Mouse (Mus musculus): ENCODE measurements around the gene Spata17. TPM values are rescaled to one million over a fixed set of nuclear protein-coding genes. Genes with fewer than 3 reads are reported as not detected.

Gene Spata17
- polyA plus RNA-seq, 1 experiment, result 1.6 TPM

GRCm38 (mm10) chr1:187053862-187054261 lies 161.4 kb downstream of the Spata17 start:
- no peaks in the 10 kb centered on the region for H3K27me3 ChIP-seq (replicated peaks; ENCODE audit: control insufficient read depth, insufficient read depth, low read length)
- TF ChIP-seq CTCF (conservative IDR thresholded peaks at IDR 0.05; ENCODE audit: insufficient read depth, insufficient read length, low read depth, low read length) (no peak), POLR2A (IDR thresholded peaks at IDR 0.05; ENCODE audit: low read depth, low read length) (no peak)
- 86% methylated on average over 3 of the region's 3 CpGs for WGBS
- no peaks in the 10 kb centered on the region for H3K4me1 ChIP-seq (ENCODE audit: control insufficient read depth, insufficient read depth, low read length)
- H3K36me3 ChIP-seq (ENCODE audit: control insufficient read depth, insufficient read depth, low read length), result no peaks in the 10 kb centered on the region
- no peak for DNase-seq
- H3K4me3 ChIP-seq (ENCODE audit: insufficient read depth, low read depth, low read length), result no peak overlapping the region
- H3K27ac ChIP-seq (ENCODE audit: insufficient read depth, low read depth, low read length), result no peak overlapping the region

GRCm38 (mm10) chr1:187052532-187052931 lies 162.7 kb downstream of the Spata17 start:
- TF ChIP-seq POLR2A (IDR thresholded peaks at IDR 0.05; ENCODE audit: low read depth, low read length) (no peak), CTCF (conservative IDR thresholded peaks at IDR 0.05; ENCODE audit: insufficient read depth, insufficient read length, low read depth, low read length) (no peak)
- 48% methylated on average over 5 of the region's 5 CpGs for WGBS
- Histone ChIP-seq H3K4me1 (ENCODE audit: control insufficient read depth, insufficient read depth, low read length) (no peaks in the 10 kb centered on the region), H3K27me3 (replicated peaks; ENCODE audit: control insufficient read depth, insufficient read depth, low read length) (no peaks in the 10 kb centered on the region), H3K27ac (ENCODE audit: insufficient read depth, low read depth, low read length) (no peak overlapping the region), H3K4me3 (ENCODE audit: insufficient read depth, low read depth, low read length) (no peak overlapping the region), H3K36me3 (ENCODE audit: control insufficient read depth, insufficient read depth, low read length) (no peaks in the 10 kb centered on the region)
- DNase-seq, result no peak

GRCm38 (mm10) chr1:187051296-187051695 lies 164.0 kb downstream of the Spata17 start:
- DNase-seq, result peak; percentile 3
- Histone ChIP-seq H3K36me3 (ENCODE audit: control insufficient read depth, insufficient read depth, low read length) (no peaks in the 10 kb centered on the region), H3K4me3 (ENCODE audit: insufficient read depth, low read depth, low read length) (no peak overlapping the region), H3K27ac (ENCODE audit: insufficient read depth, low read depth, low read length) (no peak overlapping the region), H3K27me3 (replicated peaks; ENCODE audit: control insufficient read depth, insufficient read depth, low read length) (no peaks in the 10 kb centered on the region), H3K4me1 (ENCODE audit: control insufficient read depth, insufficient read depth, low read length) (no peaks in the 10 kb centered on the region)
- WGBS, result 76% methylated on average over 8 of the region's 8 CpGs
- TF ChIP-seq POLR2A (IDR thresholded peaks at IDR 0.05; ENCODE audit: low read depth, low read length) (no peak), CTCF (conservative IDR thresholded peaks at IDR 0.05; ENCODE audit: insufficient read depth, insufficient read length, low read depth, low read length) (no peak)

- 94% methylated on average over 9 of the region's 9 CpGs for WGBS
- Histone ChIP-seq H3K4me1 (ENCODE audit: control insufficient read depth, insufficient read depth, low read length) (no peaks in the 10 kb centered on the region), H3K36me3 (ENCODE audit: control insufficient read depth, insufficient read depth, low read length) (no peaks in the 10 kb centered on the region), H3K27ac (ENCODE audit: insufficient read depth, low read depth, low read length) (no peak overlapping the region), H3K4me3 (ENCODE audit: insufficient read depth, low read depth, low read length) (no peak overlapping the region), H3K27me3 (replicated peaks; ENCODE audit: control insufficient read depth, insufficient read depth, low read length) (no peaks in the 10 kb centered on the region)
- DNase-seq, result no peak
- no peak for TF ChIP-seq POLR2A (IDR thresholded peaks at IDR 0.05; ENCODE audit: low read depth, low read length)
- TF ChIP-seq CTCF (conservative IDR thresholded peaks at IDR 0.05; ENCODE audit: insufficient read depth, insufficient read length, low read depth, low read length), result no peak
Observed at GRCm38 (mm10) chr1:187048681-187049288, 166.5 kb downstream of the Spata17 start.

GRCm38 (mm10) chr1:187044726-187045125 lies 170.5 kb downstream of the Spata17 start:
- TF ChIP-seq POLR2A (IDR thresholded peaks at IDR 0.05; ENCODE audit: low read depth, low read length), result no peak
- TF ChIP-seq CTCF (conservative IDR thresholded peaks at IDR 0.05; ENCODE audit: insufficient read depth, insufficient read length, low read depth, low read length), result no peak
- 58% methylated on average over 6 of the region's 6 CpGs for WGBS
- no peaks in the 10 kb centered on the region for H3K27me3 ChIP-seq (replicated peaks; ENCODE audit: control insufficient read depth, insufficient read depth, low read length)
- H3K4me1 ChIP-seq (ENCODE audit: control insufficient read depth, insufficient read depth, low read length), result no peaks in the 10 kb centered on the region
- H3K27ac ChIP-seq (ENCODE audit: insufficient read depth, low read depth, low read length), result no peak overlapping the region
- DNase-seq, result no peak
- H3K36me3 ChIP-seq (ENCODE audit: control insufficient read depth, insufficient read depth, low read length), result no peaks in the 10 kb centered on the region
- no peak overlapping the region for H3K4me3 ChIP-seq (ENCODE audit: insufficient read depth, low read depth, low read length)

GRCm38 (mm10) chr1:187039801-187040200 lies 175.5 kb downstream of the Spata17 start:
- DNase-seq, result no peak
- Histone ChIP-seq H3K36me3 (ENCODE audit: control insufficient read depth, insufficient read depth, low read length) (no peaks in the 10 kb centered on the region), H3K4me3 (ENCODE audit: insufficient read depth, low read depth, low read length) (no peak overlapping the region), H3K27ac (ENCODE audit: insufficient read depth, low read depth, low read length) (no peak overlapping the region), H3K27me3 (replicated peaks; ENCODE audit: control insufficient read depth, insufficient read depth, low read length) (no peaks in the 10 kb centered on the region), H3K4me1 (ENCODE audit: control insufficient read depth, insufficient read depth, low read length) (no peaks in the 10 kb centered on the region)
- WGBS, result 83% methylated on average over 4 of the region's 4 CpGs
- no peak for TF ChIP-seq CTCF (conservative IDR thresholded peaks at IDR 0.05; ENCODE audit: insufficient read depth, insufficient read length, low read depth, low read length)
- TF ChIP-seq POLR2A (IDR thresholded peaks at IDR 0.05; ENCODE audit: low read depth, low read length), result no peak

GRCm38 (mm10) chr1:187035785-187036184 lies 179.5 kb downstream of the Spata17 start:
- TF ChIP-seq CTCF (conservative IDR thresholded peaks at IDR 0.05; ENCODE audit: insufficient read depth, insufficient read length, low read depth, low read length), result no peak
- TF ChIP-seq POLR2A (IDR thresholded peaks at IDR 0.05; ENCODE audit: low read depth, low read length), result no peak
- Histone ChIP-seq H3K27ac (ENCODE audit: insufficient read depth, low read depth, low read length) (no peak overlapping the region), H3K27me3 (replicated peaks; ENCODE audit: control insufficient read depth, insufficient read depth, low read length) (no peaks in the 10 kb centered on the region), H3K4me3 (ENCODE audit: insufficient read depth, low read depth, low read length) (no peak overlapping the region), H3K36me3 (ENCODE audit: control insufficient read depth, insufficient read depth, low read length) (no peaks in the 10 kb centered on the region), H3K4me1 (ENCODE audit: control insufficient read depth, insufficient read depth, low read length) (no peaks in the 10 kb centered on the region; the same call in 1 of the 2 replicates)
- WGBS, result 93% methylated on average over 4 of the region's 4 CpGs
- no peak for DNase-seq
